Mouse (Mus musculus): ENCODE results near the gene Gmpr2. TPM values are rescaled to one million over a fixed set of nuclear protein-coding genes. Genes with fewer than 3 reads are reported as not detected.

The Gmpr2 gene
- polyA plus RNA-seq, 1 experiment: 41.2 TPM

DNA sequence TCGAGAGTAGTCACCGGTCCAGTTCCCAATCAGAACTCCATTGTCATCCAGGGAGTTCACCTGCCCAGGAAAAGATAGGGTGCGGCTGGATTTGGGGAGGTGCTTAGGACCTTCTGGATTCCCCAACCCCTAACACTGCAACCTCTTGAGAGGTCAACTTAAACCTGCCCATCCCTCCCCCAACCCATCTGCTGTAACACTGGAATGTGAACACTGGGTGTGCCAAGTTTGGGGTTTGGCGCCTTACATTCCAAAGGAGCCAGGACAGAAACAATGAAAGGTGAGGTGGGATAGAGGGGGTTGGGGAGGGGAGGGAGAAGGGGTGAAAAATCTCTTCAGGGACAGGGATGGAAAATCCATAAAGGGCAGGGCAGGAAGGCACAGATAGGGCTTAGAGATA, 37.8 kb downstream of the Gmpr2 start:
- TF ChIP-seq POLR2A (IDR thresholded peaks at IDR 0.05; ENCODE audit: borderline replicate concordance, low read depth, low read length) (no peak), CTCF (IDR thresholded peaks at IDR 0.05; ENCODE audit: low read depth, low read length) (no peak)
- peaks cover 11% of the 10 kb centered on the region for H3K4me1 ChIP-seq (ENCODE audit: control insufficient read depth, insufficient read depth, low read length)
- H3K27ac ChIP-seq (ENCODE audit: insufficient read depth, low read depth, low read length): no peak overlapping the region
- no peak overlapping the region for H3K4me3 ChIP-seq (ENCODE audit: insufficient read depth, low read length)

DNA sequence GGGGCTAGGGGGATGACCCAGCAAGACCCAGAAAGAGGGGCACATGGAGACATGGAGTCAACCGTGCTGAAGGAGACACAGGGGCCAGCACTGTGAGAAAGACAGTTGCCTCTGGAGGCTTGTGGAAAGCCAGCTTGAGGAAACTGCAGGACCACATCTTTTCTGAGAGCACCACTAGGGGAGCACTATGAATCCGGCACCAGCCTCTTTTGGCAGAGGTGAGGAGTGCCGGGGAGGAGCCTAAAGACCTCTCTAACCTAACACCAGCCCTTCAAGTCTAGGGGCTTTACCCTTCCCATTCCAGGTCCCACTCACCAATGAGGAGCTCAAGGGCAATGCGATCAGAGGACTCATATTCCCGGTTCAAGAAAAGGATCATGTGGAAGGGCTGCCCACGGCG, 40.0 kb downstream of the Gmpr2 start:
- no peak overlapping the region for H3K27ac ChIP-seq (ENCODE audit: insufficient read depth, low read depth, low read length)
- H3K4me3 ChIP-seq (ENCODE audit: insufficient read depth, low read length): no peak overlapping the region
- peaks cover 11% of the 10 kb centered on the region for H3K4me1 ChIP-seq (ENCODE audit: control insufficient read depth, insufficient read depth, low read length)
- TF ChIP-seq POLR2A (IDR thresholded peaks at IDR 0.05; ENCODE audit: borderline replicate concordance, low read depth, low read length): no peak
- TF ChIP-seq CTCF (IDR thresholded peaks at IDR 0.05; ENCODE audit: low read depth, low read length): no peak

- H3K4me3 ChIP-seq (ENCODE audit: insufficient read depth, low read length): peak overlapping the region; percentile 25
- H3K27ac ChIP-seq (ENCODE audit: insufficient read depth, low read depth, low read length): no peak overlapping the region
- TF ChIP-seq POLR2A (IDR thresholded peaks at IDR 0.05; ENCODE audit: borderline replicate concordance, low read depth, low read length) (no peak), CTCF (IDR thresholded peaks at IDR 0.05; ENCODE audit: low read depth, low read length) (no peak)
- H3K4me1 ChIP-seq (ENCODE audit: control insufficient read depth, insufficient read depth, low read length): peaks cover 11% of the 10 kb centered on the region
Observed at GRCm38 (mm10) chr14:55713007-55713728, 41.4 kb downstream of the Gmpr2 start.

GRCm38 (mm10) chr14:55713729-55714122, 42.0 kb downstream of the Gmpr2 start, which contains the start of gene Tgm1:
Gene Tgm1 (minus strand): TSS chr14:55713926.
- TF ChIP-seq POLR2A (IDR thresholded peaks at IDR 0.05; ENCODE audit: borderline replicate concordance, low read depth, low read length) (no peak), CTCF (IDR thresholded peaks at IDR 0.05; ENCODE audit: low read depth, low read length) (no peak)
- H3K4me1 ChIP-seq (ENCODE audit: control insufficient read depth, insufficient read depth, low read length): peaks cover 11% of the 10 kb centered on the region
- H3K27ac ChIP-seq (ENCODE audit: insufficient read depth, low read depth, low read length): no peak within 1 kb of the TSS
- H3K4me3 ChIP-seq (ENCODE audit: insufficient read depth, low read length): peak within 1 kb of the TSS; percentile 25

- H3K4me1 ChIP-seq (ENCODE audit: control insufficient read depth, insufficient read depth, low read length): peaks cover 11% of the 10 kb centered on the region
- TF ChIP-seq CTCF (IDR thresholded peaks at IDR 0.05; ENCODE audit: low read depth, low read length): no peak
- no peak for TF ChIP-seq POLR2A (IDR thresholded peaks at IDR 0.05; ENCODE audit: borderline replicate concordance, low read depth, low read length)
- no peak overlapping the region for H3K4me3 ChIP-seq (ENCODE audit: insufficient read depth, low read length)
- H3K27ac ChIP-seq (ENCODE audit: insufficient read depth, low read depth, low read length): no peak overlapping the region
Observed at GRCm38 (mm10) chr14:55714893-55715292, 43.2 kb downstream of the Gmpr2 start.

- peaks cover 13% of the 10 kb centered on the region for H3K4me1 ChIP-seq (ENCODE audit: control insufficient read depth, insufficient read depth, low read length)
- TF ChIP-seq CTCF (IDR thresholded peaks at IDR 0.05; ENCODE audit: low read depth, low read length): no peak
- no peak for TF ChIP-seq POLR2A (IDR thresholded peaks at IDR 0.05; ENCODE audit: borderline replicate concordance, low read depth, low read length)
- no peak overlapping the region for H3K4me3 ChIP-seq (ENCODE audit: insufficient read depth, low read length)
- H3K27ac ChIP-seq (ENCODE audit: insufficient read depth, low read depth, low read length): no peak overlapping the region
Observed at GRCm38 (mm10) chr14:55716271-55716670, 44.5 kb downstream of the Gmpr2 start.

DNA sequence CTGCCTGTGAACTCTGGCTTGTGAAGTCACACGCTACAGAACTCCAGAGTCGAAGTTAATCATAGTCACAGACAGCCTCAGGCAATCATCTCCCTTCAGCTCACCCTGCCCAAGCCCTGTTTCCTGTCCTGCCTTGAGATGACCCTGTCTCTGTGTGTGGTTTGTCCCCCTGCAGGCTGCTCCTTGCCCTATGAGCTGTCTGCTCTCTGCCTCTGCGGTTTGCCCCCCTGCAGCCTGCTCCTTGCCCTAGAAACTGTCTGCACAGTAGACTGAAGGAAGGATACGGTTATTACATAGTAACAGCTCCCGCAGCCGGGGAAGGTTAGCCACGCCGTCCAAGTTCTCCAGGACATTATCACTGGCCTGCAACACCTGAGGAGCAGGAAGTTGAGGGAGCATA, 45.1 kb downstream of the Gmpr2 start:
- TF ChIP-seq CTCF (IDR thresholded peaks at IDR 0.05; ENCODE audit: low read depth, low read length): no peak
- TF ChIP-seq POLR2A (IDR thresholded peaks at IDR 0.05; ENCODE audit: borderline replicate concordance, low read depth, low read length): no peak
- no peak overlapping the region for H3K27ac ChIP-seq (ENCODE audit: insufficient read depth, low read depth, low read length)
- no peak overlapping the region for H3K4me3 ChIP-seq (ENCODE audit: insufficient read depth, low read length)
- H3K4me1 ChIP-seq (ENCODE audit: control insufficient read depth, insufficient read depth, low read length): peaks cover 13% of the 10 kb centered on the region

DNA sequence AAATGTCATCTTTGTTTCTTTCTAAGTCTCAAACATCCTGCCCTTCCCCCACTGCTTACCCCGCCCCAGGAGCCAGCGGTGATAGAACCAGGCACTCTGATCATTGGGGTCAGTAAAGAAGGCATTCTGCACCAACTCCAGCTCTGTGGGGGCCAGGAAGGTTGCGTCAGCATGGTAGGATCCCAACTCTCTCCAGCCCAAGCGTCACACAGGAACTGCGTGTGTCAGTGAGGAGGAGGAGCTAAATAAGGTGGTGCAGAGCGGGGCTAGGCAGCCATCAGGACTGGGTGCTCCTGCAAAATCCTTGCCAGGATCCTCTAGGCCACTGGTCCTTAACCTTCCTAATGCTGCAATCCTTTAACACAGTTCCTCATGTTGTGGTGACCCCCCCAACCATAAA, 48.0 kb downstream of the Gmpr2 start:
- Histone ChIP-seq H3K4me3 (ENCODE audit: insufficient read depth, low read length) (no peak overlapping the region), H3K4me1 (ENCODE audit: control insufficient read depth, insufficient read depth, low read length) (peaks cover 13% of the 10 kb centered on the region), H3K27ac (ENCODE audit: insufficient read depth, low read depth, low read length) (no peak overlapping the region)
- TF ChIP-seq POLR2A (IDR thresholded peaks at IDR 0.05; ENCODE audit: borderline replicate concordance, low read depth, low read length) (no peak), CTCF (IDR thresholded peaks at IDR 0.05; ENCODE audit: low read depth, low read length) (no peak)

- Histone ChIP-seq H3K27ac (ENCODE audit: insufficient read depth, low read depth, low read length) (no peak overlapping the region), H3K4me1 (ENCODE audit: control insufficient read depth, insufficient read depth, low read length) (peaks cover 17% of the 10 kb centered on the region), H3K4me3 (ENCODE audit: insufficient read depth, low read length) (no peak overlapping the region)
- no peak for TF ChIP-seq POLR2A (IDR thresholded peaks at IDR 0.05; ENCODE audit: borderline replicate concordance, low read depth, low read length)
- no peak for TF ChIP-seq CTCF (IDR thresholded peaks at IDR 0.05; ENCODE audit: low read depth, low read length)
Observed at GRCm38 (mm10) chr14:55720666-55721065, 48.9 kb downstream of the Gmpr2 start.

DNA sequence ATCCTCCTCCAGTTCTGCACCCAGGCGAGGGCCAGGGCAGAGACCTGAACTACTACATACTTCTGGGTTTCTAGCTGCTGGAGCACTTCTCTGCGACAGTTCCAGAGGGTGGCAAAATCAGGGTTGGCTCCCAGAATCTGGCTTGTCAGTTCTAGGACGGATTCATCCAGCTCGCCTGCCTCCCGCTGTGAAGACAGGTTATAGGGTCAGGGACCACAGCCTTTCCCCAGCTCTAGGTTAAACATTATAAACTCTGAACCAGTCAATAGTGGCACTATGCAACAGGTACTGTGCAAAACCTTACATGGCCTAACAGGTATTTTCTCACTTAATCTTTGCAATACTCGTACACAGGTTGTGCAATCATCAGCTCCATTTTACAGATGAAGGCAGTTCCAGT, 49.3 kb downstream of the Gmpr2 start:
- no peak for TF ChIP-seq CTCF (IDR thresholded peaks at IDR 0.05; ENCODE audit: low read depth, low read length)
- no peak for TF ChIP-seq POLR2A (IDR thresholded peaks at IDR 0.05; ENCODE audit: borderline replicate concordance, low read depth, low read length)
- H3K27ac ChIP-seq (ENCODE audit: insufficient read depth, low read depth, low read length): no peak overlapping the region

More for the DNA sequence above, 49.3 kb downstream of the Gmpr2 start:
- H3K4me3 ChIP-seq (ENCODE audit: insufficient read depth, low read length): peak overlapping the region; percentile 76
- peaks cover 17% of the 10 kb centered on the region for H3K4me1 ChIP-seq (ENCODE audit: control insufficient read depth, insufficient read depth, low read length)

Data from bone marrow macrophage, adult 2 months (primary cell).